Mouse (Mus musculus): ENCODE data around the gene Grm5. TPM values are rescaled to one million over a fixed set of nuclear protein-coding genes. Genes with fewer than 3 reads are reported as not detected.

Gene Grm5
- polyA plus RNA-seq (2014; fragmentation: Illumina TruSeq; extraction: RNeasy Lipid Tissue Mini Kit (QIAGEN cat#74804); ENCODE audit: low read depth, low replicate concordance): not detected

DNA sequence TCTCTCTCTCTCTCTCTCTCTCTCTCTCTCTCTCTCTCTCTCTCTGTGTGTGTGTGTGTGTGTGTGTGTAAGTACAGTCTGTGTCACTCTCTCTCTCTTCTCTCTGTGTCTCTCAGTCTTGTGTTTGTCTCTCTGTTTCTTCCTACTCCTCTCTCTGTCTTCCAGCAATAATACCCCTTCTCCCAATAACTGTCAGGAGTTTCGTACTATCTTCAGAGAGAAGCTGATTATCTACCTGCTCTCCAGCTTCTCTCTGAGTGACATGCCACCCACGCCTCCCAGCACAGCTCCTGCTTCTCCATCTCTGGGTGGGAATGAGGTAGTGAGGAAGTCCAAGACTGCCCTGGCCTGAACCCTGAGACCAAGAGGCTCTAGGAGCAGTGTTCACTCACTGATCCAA is at the start of gene Grm5:
Gene Grm5 (plus strand): TSS at position 301 of the 400 bp plus-strand sequence.

Other genes with a start within 250 kb of the Grm5 start
- not detected for gene Tyr, start 90.7 kb upstream of the Grm5 start, polyA plus RNA-seq (2014; fragmentation: Illumina TruSeq; extraction: RNeasy Lipid Tissue Mini Kit (QIAGEN cat#74804); ENCODE audit: low read depth, low replicate concordance)

All from adrenal gland, adult 10 weeks (tissue).